Mouse (Mus musculus): ENCODE data around the gene Snx18.

GRCm38 (mm10) chr13:113553603-113554230 lies 64.6 kb downstream of the Snx18 start:
- TF ChIP-seq CTCF (IDR thresholded peaks at IDR 0.05; ENCODE audit: borderline replicate concordance, extremely low read depth, insufficient read depth, insufficient read length), result no peak
- TF ChIP-seq POLR2A (IDR thresholded peaks at IDR 0.05; ENCODE audit: borderline replicate concordance, extremely low read depth, insufficient read depth, insufficient read length, poor library complexity, severe bottlenecking), result no peak
